Mouse (Mus musculus) 416B (cell line): ENCODE measurements around the gene Gtf2e1.

ENCODE experiments used
- DNase-seq: peaks from one replicate; pipeline ENCODE4 v3.0.0; 2011; ENCODE audit warnings: low read depth

The Gtf2e1 gene

GRCm38 (mm10) chr16:37546312-37546711, 6.7 kb upstream of the Gtf2e1 start:
- DNase-seq: no peak

DNA sequence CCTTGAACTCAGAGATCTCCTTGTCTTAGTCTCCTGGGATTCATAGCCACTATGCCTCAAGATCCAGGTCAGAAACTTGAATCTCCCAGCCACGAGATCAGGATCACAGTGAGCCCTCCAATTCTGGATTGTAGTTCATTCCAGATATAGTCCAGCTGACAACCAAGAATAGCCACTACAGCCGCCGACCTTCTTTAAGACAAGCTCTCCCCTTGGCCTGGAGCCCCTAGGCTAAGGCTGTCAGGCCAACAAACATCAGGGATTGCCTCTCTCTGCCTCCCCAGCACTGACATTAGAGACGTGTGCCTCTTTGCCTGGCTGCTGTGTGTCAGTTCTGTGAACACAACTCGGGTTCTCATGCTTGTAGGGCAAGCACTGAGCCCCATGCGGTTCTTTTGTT, 1.2 kb upstream of the Gtf2e1 start:
- no peak for DNase-seq

GRCm38 (mm10) chr16:37539240-37539610, 364 bp downstream of the Gtf2e1 start:
- DNase-seq: no peak

GRCm38 (mm10) chr16:37533369-37534068, 6.1 kb downstream of the Gtf2e1 start:
- peak; percentile 22 for DNase-seq

DNA sequence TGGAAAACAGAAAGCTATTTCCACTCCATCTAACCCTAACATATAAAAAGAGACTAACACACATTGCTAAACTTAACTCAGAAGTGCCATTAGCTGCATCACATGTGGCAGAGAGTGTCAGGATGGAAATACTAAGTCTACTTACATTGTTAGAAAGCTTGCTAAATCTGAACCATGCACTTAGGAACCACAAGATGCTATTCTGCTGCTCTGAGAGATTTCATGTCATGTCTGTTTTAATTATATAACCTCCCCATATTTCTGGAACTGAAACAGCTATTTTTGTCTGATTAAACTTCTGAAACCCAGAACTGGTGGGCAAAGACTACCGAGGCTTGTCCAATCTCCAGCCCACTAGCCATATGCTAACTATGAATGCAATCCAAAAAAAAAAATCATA, 7.5 kb downstream of the Gtf2e1 start:
- DNase-seq: no peak

DNA sequence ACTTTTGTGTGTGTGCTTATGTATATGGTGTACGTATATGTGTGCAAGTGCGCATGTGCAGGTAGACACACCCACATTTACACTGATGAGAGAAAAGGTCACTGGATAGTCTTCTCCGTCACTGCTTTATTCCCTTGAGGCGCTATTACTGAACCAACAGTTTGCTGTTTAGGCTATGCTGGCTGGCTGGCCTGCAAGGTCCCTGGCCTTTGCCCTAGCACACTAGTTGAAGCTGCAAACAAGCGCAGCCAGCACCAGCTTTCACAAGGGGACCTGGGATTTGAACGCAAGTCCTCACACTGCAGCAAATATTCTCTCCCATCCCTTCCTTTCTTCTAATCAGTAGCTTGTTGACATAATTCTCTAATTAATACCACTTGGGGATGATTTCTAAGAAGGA, 9.4 kb downstream of the Gtf2e1 start:
- DNase-seq: no peak

- DNase-seq: no peak
Observed at GRCm38 (mm10) chr16:37526688-37527223, 12.8 kb downstream of the Gtf2e1 start.

GRCm38 (mm10) chr16:37525121-37525520, 14.5 kb downstream of the Gtf2e1 start:
- no peak for DNase-seq

- DNase-seq: no peak
Observed at GRCm38 (mm10) chr16:37522100-37522697, 17.4 kb downstream of the Gtf2e1 start.

DNA sequence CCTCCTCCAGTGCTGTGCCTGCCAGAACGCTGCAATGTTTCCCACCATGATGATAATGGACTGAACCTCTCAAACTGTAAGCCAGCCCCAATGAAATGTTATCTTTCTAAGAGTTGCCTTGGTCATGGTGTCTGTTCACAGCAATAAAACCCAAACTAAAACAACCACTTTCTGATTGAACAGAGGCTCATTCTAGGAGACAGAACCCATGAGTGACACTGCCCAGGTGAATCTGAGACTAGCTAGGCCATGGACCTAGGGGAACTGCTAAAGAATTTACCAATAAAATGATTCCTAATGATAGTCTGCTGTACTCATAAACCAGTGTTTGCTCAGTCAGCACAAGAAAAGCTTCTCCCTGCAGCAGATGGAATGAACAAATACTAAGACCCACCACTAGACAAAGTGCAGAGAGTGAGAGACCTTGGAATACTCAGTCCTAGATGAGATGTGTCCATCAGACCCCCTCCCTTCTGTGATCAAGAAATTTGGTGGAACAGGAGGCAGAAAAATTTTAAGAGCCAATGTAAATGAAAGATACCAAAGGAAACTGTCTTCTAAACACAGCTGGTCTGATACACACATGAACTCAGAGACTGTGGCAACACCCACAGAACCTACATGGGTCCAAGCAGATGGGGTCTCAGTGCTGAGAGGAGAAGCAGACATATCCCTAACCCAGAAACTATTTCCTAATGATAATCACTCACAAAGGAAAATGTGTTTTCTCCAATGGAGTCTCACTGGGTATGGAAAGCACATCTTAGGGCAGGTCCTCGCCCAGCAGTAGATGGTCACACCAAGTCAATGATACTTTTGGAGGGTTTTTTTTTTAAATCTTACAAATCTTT, 19.2 kb downstream of the Gtf2e1 start:
- no peak for DNase-seq

DNA sequence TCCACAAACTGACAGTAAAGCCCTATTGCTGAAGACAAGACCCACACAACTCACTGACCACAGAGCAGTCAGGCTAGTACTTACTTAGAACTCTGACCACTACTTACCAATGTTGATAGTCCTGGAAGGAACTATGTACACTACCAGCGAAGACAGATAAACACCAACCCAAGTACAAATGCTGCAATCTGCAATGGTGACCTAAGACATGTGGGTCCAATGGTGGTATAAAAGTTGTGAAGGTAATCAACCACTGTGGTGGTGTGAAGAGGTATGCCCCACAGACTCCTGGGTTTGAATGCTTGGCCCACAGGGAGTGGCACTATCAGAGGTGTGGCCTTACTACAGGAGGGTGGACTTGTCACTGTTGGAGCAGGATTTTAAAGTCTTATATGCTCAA, 19.9 kb downstream of the Gtf2e1 start:
- no peak for DNase-seq

DNA sequence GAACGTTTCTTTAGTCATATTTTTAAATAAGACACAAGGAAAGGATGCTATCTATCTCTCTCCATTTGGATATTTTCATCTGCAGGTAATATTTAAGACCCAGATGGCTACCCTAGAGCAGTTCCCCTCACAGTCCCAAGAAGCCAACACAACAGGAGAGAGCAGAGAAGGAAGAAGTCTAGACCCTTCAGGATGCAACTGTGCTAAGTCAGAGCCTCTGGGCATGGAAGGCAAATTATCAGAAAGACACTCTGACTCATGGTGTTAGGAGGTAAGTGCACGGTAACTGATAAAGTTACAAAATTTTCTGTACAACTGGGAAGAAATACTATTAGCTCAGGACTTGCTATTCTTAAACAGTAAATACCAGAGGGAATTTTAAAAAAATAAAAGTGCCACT, 20.9 kb downstream of the Gtf2e1 start:
- no peak for DNase-seq

DNA sequence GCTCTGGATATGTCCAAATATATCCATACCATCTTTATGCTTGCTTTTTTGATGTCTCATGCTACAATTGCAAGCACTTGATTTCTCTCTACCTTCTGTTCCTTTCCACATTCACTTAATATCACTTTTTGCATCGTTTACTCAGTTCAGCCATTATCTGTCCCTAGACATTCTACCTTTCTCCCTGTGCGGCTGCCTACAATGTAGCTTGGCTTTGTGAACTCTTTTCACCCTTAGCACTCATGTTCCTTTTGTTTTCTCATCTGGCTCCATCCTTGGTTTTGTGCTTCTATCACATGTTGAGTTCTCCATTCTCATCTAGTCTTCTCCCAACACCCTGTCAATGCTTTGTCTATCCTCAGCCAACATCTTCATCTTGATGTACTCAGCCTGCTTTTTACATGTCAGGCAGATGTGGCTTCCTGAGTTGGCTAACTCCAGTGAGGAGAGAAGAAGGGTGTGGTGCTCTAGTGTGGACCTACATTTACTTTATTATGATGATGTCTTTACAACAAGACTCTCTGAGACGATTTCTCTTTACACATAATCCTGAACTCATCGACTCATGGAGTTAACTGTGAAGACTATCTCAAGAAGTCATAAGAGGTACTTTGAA, 21.9 kb downstream of the Gtf2e1 start:
- no peak for DNase-seq

DNA sequence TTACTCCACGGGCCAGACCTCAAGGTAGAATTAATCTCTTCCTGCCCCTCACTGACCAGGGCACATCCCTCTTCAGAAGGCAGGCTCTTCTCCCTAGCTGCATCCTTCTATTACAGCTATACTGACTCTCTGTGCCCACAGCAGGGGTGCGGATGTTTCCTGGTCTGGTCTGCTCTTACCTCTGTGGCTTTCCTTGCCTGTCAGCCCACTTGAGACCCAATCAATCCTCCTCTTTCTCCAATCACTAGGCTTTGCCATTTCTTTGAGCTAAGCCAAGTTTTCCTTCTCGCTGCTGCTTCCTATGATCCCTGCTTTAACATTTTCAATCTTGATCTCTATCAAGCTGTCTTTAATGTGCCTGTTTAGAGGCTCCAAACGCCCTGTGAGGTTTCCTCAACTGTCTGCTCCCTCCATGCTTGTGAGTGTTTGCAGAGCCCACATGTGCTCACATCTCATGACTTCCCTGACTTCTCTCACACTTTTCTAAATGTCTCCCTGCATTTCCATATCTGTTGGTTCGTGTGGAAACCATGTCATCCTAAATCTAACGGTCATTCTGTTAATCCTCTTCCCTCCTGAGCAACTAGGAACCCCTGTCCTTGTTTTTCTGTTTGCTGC, 23.1 kb downstream of the Gtf2e1 start:
- no peak for DNase-seq

GRCm38 (mm10) chr16:37514644-37515043, 24.9 kb downstream of the Gtf2e1 start:
- no peak for DNase-seq

DNA sequence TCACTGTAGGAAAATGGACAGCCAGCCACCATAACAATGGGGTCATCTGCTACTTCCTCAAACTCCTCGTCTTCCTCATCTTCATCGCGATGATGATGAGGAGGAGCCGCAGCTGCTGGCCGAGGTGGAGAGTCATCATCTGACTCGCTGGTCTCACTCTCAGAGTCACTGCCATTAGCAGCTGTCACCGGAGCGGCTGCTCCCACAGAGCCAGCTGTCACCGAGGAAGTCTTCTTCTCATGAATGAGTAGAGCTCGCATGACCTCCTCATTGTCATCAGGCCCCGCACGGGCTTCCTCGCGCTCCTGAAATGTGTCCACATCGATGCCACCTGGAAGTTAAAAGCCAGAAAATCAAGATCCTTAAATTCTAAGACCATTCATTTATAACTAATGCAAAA, 28.1 kb downstream of the Gtf2e1 start:
- DNase-seq: no peak

GRCm38 (mm10) chr16:37506751-37507150, 32.8 kb downstream of the Gtf2e1 start:
- no peak for DNase-seq

- DNase-seq: peak; percentile 12
Observed at GRCm38 (mm10) chr16:37504517-37504916, 35.1 kb downstream of the Gtf2e1 start.

DNA sequence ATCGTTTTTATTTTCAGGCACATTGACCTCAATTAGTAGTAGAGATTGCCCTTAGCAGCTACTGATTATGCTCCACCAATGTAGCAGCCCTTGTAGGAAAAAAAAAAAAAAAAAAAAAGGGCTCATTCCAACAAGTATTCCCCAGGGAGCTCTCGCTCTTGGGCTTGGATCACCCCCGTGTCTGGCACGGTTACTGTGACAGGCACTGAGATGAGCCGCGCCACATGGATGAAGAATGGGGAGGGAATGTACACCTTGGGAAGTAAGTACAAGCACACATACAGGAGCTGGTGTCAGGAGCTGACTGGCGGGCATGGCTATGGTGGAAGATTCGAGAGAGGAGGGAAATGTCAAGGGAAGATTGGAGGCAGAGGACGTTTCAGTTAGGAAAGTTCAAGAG, 41.0 kb downstream of the Gtf2e1 start:
- no peak for DNase-seq

GRCm38 (mm10) chr16:37495017-37495416, 44.6 kb downstream of the Gtf2e1 start:
- DNase-seq: no peak

GRCm38 (mm10) chr16:37486826-37487612, 52.6 kb downstream of the Gtf2e1 start:
- DNase-seq: no peak
